Mouse (Mus musculus): ENCODE measurements around the gene Wdr12. TPM values are rescaled to one million over a fixed set of nuclear protein-coding genes. Genes with fewer than 3 reads are reported as not detected.

Wdr12 gene
- total RNA-seq, 2 experiments from 2014 or later, result 11.2 to 11.9 TPM

Other genes with a start within 250 kb of the Wdr12 start
- gene Fam117b, start 185.6 kb downstream of the Wdr12 start, total RNA-seq (2021), result 10 to 100 TPM; 15.8 to 26.9 TPM
- 1 to 10 TPM in 1 of 2 experiments, under 1 TPM in 1; 0.72 to 1.4 TPM for gene Ica1l, start 55.5 kb downstream of the Wdr12 start, total RNA-seq (2021)
- gene Carf, start 398 bp downstream of the Wdr12 start, total RNA-seq (2021), result 1 to 10 TPM; 7.4 to 9.3 TPM
- gene Nbeal1, start 82.0 kb upstream of the Wdr12 start, total RNA-seq (2021), result 10 to 100 TPM; 43.8 to 50.2 TPM
- gene Cyp20a1, start 244.7 kb upstream of the Wdr12 start, total RNA-seq (2021), result 10 to 100 TPM; 17.9 to 18.2 TPM